Mouse (Mus musculus) monocyte, adult 2 months (primary cell): ENCODE measurements around the gene Dapk3.
A peak's percentile ranks its signal among the peaks of the same experiment; 100 is the strongest.
"Not testable (repeated sequence)": the region's sequence is repeated elsewhere in the genome, so short reads cannot be mapped to it uniquely, and the experiment has no call there.

Source experiments
- DNase-seq, 2 experiments: peaks; one replicate each; pipeline ENCODE4 v3.0.0; 2022; ENCODE audit warnings: low spot score in 2 of 2, low read depth in 1 of 2

Dapk3 gene

GRCm38 (mm10) chr10:81198990-81199389 is 16.2 kb downstream of the Dapk3 start:
- no peak for DNase-seq

DNA sequence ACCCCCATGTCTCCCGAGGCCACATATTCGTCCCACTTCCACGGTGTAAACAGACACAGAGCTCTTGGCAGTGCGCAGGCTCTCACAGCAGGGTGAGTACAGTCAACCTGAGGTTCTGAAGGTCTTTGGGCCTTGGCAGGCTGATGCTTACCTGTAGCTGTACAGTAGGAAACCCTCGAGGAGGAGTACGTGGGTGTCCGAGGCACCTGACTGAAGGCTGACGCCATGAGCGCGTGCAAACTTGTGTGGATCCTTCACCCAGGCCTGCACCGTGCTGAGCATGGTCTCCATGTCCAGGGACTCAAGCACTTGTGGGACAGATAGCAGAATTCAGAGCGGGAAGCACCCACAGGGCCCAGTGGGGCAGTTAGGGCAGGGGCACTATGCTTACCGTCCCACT is 17.3 kb downstream of the Dapk3 start:
- no peak for DNase-seq

DNA sequence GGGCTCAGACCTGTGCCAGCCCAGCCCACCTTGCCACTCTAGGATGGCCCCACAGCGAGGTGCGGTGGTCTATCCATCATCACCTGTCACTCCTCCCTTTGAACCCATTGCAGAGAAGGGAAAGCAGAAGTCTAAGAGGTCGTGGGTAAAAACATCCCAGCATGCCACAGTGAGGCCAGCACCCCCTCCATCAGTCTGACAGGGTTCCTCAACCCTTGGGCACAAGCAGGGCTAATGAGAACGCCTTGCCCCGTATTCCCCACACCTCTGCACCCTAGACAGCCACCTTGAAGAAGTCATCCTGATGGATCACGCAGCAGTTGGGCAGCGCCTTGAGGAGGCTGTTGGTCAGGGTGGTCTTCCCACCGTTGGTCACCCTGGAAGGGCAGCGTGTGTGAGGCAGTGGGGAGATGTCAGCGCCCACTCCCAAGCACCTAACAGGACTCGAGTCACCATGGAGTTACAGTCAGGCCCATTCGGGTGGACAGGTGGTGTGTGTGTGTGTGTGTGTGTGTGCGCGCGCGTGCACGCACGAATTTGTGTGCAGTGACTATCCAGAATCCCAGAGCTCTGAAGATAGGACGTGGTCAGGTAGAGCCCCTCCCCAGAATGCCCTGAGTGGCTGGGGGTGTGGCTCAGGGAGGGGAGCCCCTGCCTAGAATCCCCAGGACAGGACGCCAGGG is 17.9 kb downstream of the Dapk3 start:
- DNase-seq: no peak

DNA sequence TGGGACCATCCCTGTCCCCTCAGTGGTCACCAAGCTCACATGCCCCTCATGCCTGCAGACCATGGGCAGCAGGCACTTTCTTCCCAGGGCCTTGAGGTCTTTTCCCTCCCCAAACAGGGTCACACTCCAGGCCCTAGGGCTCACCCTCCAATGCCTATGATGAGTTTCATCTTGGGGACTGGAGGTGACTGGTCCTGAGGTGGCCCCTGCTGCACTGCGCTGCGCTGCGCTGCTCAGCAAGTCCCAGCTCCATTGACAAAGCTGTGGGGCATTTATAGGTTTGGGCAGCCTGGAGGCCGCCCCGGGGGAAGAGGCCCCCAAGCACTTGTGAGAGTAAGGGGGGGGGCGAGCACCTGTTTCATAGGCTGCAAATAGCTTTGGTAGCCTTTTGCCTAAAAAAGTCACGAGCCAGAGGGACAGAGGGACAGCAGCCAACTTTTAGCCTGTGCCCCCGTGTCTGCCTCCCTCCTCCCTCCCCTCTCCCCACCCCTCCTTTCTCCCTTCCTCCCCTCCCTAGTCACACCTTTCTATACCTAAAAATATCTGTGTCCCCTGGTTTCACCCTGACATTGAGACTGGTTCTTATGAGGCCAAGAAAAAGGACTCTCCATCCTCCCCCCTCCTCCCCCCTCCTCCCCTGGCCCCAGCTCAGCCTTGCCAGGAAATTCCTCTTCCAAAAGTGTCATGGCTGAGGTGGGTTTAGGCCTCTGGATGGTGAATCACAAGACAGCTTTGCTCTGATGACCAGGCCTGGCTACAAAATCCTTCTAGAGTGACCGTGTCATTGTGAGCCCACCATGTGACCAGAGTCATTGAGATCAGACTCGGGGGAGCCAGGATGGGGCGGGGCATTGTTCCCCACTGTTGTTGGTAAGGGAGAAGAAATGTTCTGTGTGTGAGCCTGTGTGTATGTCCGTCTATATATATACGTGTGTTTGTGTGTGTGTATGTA is 19.3 kb downstream of the Dapk3 start, which contains the start of gene Nmrk2:
Gene Nmrk2 (minus strand): TSS at position 245 of the 952 bp plus-strand sequence.
- no peak for DNase-seq

- DNase-seq: no peak
Measured at GRCm38 (mm10) chr10:81202978-81203720, 20.3 kb downstream of the Dapk3 start.

- DNase-seq: no peak
Measured at GRCm38 (mm10) chr10:81204137-81204536, 21.3 kb downstream of the Dapk3 start.

DNA sequence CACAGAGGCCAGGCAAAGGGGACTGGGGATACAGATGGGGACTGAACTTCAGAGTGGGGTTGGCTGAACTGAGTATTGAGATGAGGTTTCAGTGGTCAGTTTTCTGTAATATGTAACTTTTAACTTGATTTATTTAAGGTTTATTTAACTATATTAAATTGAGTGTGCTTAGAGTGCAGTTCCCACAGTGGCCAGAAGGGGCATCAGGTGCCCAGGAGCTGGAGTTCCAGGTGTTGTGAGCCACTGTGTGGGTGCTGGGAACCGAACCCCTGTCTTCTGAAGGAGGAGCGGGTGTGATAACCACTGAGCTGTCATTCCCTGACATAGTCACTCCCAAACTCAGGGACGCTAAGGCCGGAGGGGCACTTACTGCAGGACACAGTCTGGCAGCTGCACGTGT is 27.3 kb downstream of the Dapk3 start:
- no peak for DNase-seq

DNA sequence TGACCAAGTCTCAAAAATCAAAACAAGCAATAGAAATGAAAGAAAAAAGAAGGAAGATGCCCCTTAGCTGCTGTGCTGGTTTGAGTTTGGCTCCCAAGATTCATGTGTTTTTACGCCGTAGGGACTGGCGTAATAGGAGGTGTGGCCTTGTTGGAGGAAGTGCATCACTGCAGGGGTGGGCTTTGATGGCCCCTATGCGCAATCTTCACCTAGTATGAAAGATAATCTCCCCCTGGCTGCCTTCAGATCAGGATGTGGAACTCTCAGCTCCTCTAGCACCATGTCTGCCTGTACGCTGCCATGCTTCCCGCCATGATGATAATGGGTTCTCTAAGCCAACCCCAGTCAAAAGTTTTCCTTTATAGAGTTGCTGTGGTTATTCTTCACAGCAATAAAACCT is 33.5 kb downstream of the Dapk3 start:
- DNase-seq: no peak

DNA sequence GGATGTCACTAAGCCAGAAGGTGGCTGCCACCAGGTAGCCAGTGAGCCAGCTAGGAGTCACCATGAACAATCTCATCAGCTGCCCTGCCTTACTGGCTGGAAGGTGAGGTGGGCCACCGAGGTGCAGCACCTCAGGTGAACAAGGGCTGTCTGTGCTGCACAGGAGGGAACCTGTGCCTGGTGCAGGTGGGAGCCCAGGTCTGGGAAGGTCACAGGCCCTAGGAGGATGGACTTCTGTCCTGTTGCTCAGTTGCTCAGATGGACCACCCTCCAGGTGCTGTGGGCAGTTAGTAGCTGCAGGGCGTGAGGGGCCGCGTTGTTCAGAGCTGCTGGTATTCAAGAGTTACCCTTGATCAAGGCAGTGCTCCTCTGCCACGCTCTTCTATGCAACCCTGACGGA is 34.0 kb downstream of the Dapk3 start:
- no peak for DNase-seq

DNA sequence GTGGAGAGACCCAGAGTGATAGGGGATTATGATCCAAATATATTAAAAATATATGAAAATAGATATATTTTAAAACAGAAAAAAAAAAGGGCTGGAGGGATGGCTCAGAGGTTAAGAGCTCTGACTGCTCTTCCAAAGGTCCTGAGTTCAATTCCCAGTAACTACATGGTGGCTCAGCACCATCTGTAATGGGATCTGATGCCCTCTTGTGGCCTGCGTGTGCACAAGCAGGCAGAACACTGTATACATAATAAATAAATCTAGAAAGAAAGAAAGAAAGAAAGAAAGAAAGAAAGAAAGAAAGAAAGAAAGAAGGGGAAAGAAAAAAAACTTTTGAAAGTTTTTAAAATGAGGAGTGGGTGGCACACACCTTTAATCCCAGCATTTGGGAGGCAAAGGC is 34.5 kb downstream of the Dapk3 start:
- DNase-seq: not testable (repeated sequence)

DNA sequence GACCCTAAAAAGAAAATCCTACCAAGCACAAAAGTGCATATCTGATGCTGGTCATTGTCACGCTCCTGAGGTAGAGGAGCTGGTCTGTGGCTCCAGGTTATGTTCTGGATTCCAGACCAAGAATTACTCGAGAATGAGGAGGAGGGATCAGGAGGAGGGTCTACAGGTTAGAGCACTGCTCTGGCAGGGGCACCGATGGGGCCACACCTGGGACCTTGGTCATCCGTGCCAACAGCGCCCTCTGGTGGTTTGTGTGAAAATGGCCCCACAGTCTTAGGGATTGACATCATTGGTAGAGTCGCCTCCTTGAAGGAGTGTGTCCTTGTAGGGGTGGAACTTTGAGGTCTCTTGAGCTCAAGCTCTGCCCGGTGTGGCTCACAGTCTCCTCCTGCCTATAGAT is 35.2 kb downstream of the Dapk3 start:
- DNase-seq: peak in 1 of 2 experiments; percentile 54

DNA sequence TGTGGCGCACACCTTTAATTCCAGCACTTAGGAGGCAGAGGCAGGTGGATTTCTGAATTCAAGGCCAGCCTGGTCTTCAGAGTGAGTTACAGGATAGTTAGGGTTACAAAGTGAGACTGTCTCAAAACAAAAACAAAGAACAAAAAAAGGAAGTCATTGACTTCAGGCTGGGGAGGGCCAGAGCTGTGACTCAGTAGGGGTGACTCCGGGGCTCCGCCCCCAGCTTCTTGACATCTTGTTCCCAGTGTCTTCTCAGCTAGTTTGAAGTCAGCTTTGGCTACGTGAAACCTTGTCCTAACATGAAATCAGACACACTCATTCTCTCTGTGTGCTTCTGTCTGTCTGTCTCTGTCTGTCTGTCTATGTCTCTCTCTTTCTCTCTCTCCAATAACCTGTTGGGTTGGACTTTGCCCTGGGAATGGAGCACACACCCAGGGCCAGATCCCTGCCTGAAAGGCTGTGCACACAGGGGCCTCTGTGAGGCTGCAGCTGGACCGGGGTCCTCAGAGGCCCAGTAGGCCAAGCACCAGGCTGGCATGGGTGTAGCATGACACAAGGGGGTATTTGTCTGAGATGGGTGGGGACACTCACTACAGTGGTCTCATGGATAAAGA is 38.7 kb downstream of the Dapk3 start:
- DNase-seq: no peak

DNA sequence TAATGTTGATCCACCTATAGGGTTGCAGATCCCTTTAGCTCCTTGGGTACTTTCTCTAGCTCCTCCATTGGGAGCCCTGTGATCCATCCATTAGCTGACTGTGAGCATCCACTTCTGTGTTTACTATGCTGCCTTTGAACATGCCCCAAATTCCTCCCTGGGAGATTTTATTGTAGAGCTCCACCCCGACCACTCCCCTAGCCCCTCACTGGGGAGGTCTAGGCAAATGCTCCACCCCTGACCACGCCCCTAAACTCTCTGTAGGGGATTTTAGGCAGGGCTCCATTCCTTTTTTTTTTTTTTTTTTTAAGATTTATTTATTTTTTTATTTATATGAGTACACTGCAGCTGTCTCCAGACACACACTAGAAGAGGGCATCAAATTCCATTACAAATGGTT is 40.9 kb downstream of the Dapk3 start:
- not testable (repeated sequence) for DNase-seq

DNA sequence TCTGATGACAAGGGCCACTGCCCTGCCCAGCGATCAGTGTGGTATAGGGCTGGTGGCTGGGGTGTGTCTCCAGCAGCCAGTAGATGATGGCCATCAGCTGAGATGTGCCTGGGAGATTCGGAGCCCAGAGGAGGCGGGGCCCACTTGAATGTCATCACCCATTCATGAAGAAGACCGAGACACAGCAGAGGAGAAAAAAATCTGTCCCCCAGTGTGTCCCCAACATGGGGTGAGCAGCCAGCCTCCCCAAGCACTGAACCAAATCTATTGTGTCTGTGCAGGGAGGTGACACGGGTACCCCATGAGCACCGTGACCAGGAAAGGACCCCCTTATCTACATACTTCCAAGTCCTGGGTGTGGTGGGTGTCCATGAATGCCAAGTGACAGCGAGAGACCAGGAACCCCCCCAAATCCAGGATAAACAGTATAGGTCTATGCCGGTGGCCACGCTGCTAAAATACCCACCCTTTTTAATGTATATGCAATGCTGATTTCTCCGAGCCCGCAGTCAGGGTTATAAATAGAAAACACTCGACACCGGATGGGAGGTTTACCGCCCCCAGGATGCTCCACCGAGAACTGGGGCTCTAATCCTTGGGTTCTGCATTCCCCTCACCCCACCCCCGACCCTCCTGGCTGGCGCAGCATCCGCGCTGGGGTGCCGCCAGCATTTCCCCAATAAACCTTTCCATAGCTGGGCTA is 47.1 kb downstream of the Dapk3 start:
- DNase-seq: no peak

DNA sequence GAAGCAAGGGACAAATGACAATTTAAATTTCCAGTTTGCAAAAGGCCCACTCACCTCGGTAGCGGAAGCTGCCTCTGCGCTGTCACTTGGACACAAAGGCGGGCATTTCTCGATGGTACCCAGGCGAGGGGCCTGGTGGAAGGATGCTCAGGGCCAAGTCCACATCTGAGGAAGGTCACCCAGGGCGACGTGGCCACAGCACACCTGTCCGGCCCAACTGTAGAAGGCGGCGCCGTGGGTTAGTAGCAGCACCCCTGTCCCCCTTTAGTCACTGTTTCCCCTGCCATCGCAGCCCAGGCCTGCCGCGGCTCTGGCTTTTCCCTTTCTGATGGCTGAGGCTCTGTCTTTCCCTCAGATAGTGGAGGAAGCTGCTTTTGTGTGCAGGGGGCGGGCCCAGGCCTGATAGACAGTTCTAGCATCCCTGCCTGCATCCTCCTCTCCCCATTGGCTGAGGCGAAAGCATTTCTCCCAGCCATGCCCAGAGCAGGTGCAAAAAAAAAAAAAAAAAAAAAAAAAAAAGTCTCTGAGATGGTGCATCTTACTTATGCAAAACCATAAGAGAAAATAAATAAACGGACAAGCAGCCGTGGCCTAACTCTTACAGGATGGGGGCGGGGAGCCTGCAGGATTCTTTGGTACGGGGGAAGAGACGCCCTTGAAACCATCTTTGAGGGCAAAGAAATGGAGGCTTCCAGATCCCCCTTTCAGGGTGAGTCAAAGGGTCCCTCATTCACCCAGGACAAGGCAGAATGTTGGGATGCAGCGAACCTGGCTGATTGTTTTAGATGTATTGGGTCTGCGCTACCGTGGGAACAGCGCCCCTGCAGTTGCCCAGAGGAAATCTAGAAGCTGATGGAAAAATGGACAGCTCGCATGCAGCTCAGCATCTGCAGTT is 47.9 kb downstream of the Dapk3 start, which contains the start of gene Atcay:
Gene Atcay (minus strand): TSS at position 396 of the 895 bp plus-strand sequence.
- no peak for DNase-seq

- no peak for DNase-seq
Measured at GRCm38 (mm10) chr10:81231436-81231835, 48.6 kb downstream of the Dapk3 start.

GRCm38 (mm10) chr10:81232580-81233225 is 49.9 kb downstream of the Dapk3 start, which contains the start of gene Zfr2:
TSS of gene Zfr2 (plus strand) at chr10:81233155.
- DNase-seq: peak; percentile 65 to 80

GRCm38 (mm10) chr10:81233226-81233585 is 50.4 kb downstream of the Dapk3 start:
- no peak for DNase-seq

DNA sequence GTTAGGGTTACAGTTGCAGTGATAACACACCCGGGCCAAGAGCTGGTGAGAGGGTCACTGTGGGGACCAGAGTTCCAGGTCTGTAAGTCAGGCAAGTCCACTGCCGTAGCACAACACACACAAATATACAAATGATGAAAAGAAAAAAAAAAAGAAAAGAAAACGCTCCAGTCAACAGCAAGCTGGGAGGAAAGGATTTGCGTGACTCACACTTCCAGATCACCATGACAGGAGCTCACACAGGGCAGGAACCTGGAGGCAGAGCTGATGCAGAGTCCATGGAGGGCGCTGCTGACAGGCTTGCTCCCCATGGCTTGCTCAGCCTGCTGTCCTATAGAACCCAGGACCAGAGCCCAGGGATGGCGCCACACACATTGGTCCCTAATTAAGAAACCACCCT is 51.4 kb downstream of the Dapk3 start:
- no peak for DNase-seq
